In genomic region chr2:4757218-4757617, GRCm38 (mm10) we compare ENCODE assay signal across 24 mouse cellular contexts. TPM values are rescaled to one million over a fixed set of nuclear protein-coding genes. Genes with fewer than 3 reads are reported as not detected.
DNase-seq lines count a peak whose midpoint lies in the region; ATAC-seq and TF ChIP-seq lines count a peak whose summit lies in the region.
"Had no signal": no experiment of that assay in that cellular context is flagged by ENCODE, and none has a peak within 500 bp of the region (broad histone marks: within the 10 kb centered on the region; RNA-seq: fewer than 3 reads in every experiment).

No protein-coding gene starts in this region.

- WGBS in lung, embryonic 14.5 days = 47% methylated on average over 3 of the region's 3 CpGs
- 48% methylated on average over 3 of the region's 3 CpGs for WGBS in lung, embryonic 16.5 days
- 45% methylated on average over 3 of the region's 3 CpGs for WGBS in lung, postnatal 0 days
- 30% methylated on average over 3 of the region's 3 CpGs for WGBS in stomach, embryonic 14.5 days
- WGBS in stomach, postnatal 0 days = 28% methylated on average over 3 of the region's 3 CpGs
- WGBS in limb, embryonic 10.5 days = 87% methylated on average over 3 of the region's 3 CpGs

- H3K9me3 ChIP-seq in lung, embryonic 14.5 days (ENCODE audit: low read depth, low read length) = no peaks in the 10 kb centered on the region
- no peaks in the 10 kb centered on the region for H3K9me3 ChIP-seq in lung, embryonic 16.5 days (ENCODE audit: control insufficient read depth, low read length)
- H3K9me3 ChIP-seq in lung, postnatal 0 days (ENCODE audit: low read length) = no peaks in the 10 kb centered on the region
- no peaks in the 10 kb centered on the region for H3K9me3 ChIP-seq in stomach, embryonic 14.5 days (ENCODE audit: control insufficient read depth, low read depth, low read length)
- no peaks in the 10 kb centered on the region for H3K9me3 ChIP-seq in stomach, postnatal 0 days (ENCODE audit: control insufficient read depth, low read length)
- no peaks in the 10 kb centered on the region for H3K9me3 ChIP-seq in limb, embryonic 10.5 days (replicated peaks)
- H3K9me3 ChIP-seq: embryonic facial prominence, embryonic 13.5 days; embryonic facial prominence, embryonic 15.5 days; forebrain, embryonic 10.5 days; forebrain, embryonic 12.5 days had no signal

- H3K4me1 ChIP-seq in lung, embryonic 14.5 days (ENCODE audit: insufficient read depth) = no peaks in the 10 kb centered on the region
- 0 out of 2 replicates have a peak, but pooled peaks cover 6% of the 10 kb centered on the region for H3K4me1 ChIP-seq in lung, embryonic 16.5 days (replicated peaks; ENCODE audit: control insufficient read depth, insufficient read depth, low read length)
- no peaks in the 10 kb centered on the region for H3K4me1 ChIP-seq in lung, postnatal 0 days (ENCODE audit: insufficient read depth, low read depth, low read length)
- peaks cover 7% of the 10 kb centered on the region; the same call in 1 of the 2 replicates for H3K4me1 ChIP-seq in stomach, embryonic 14.5 days (ENCODE audit: control insufficient read depth, insufficient read depth, low read length)
- no peaks in the 10 kb centered on the region for H3K4me1 ChIP-seq in stomach, postnatal 0 days (replicated peaks; ENCODE audit: control insufficient read depth, insufficient read depth)
- H3K4me1 ChIP-seq in limb, embryonic 10.5 days = no peaks in the 10 kb centered on the region
- H3K4me1 ChIP-seq: embryonic facial prominence, embryonic 13.5 days; embryonic facial prominence, embryonic 15.5 days; forebrain, embryonic 10.5 days; forebrain, embryonic 12.5 days had no signal

- no peak for TF ChIP-seq EP300 in lung, postnatal 0 days (IDR thresholded peaks at IDR 0.05)
- TF ChIP-seq EP300 in stomach, postnatal 0 days (optimal IDR thresholded peaks at IDR 0.05) = no peak

- H3K36me3 ChIP-seq in lung, embryonic 14.5 days (ENCODE audit: insufficient read depth) = no peaks in the 10 kb centered on the region
- H3K36me3 ChIP-seq in lung, embryonic 16.5 days (ENCODE audit: control insufficient read depth, insufficient read depth, low read length) = peaks cover 2% of the 10 kb centered on the region; the same call in 1 of the 2 replicates
- no peaks in the 10 kb centered on the region for H3K36me3 ChIP-seq in lung, postnatal 0 days (ENCODE audit: insufficient read depth, low read length)
- no peaks in the 10 kb centered on the region for H3K36me3 ChIP-seq in stomach, embryonic 14.5 days (ENCODE audit: control insufficient read depth, insufficient read depth, low read length)
- no peaks in the 10 kb centered on the region for H3K36me3 ChIP-seq in stomach, postnatal 0 days (ENCODE audit: control insufficient read depth, insufficient read depth, low read length)
- no peaks in the 10 kb centered on the region for H3K36me3 ChIP-seq in limb, embryonic 10.5 days
- H3K36me3 ChIP-seq: embryonic facial prominence, embryonic 13.5 days; embryonic facial prominence, embryonic 15.5 days; forebrain, embryonic 10.5 days; forebrain, embryonic 12.5 days had no signal

- peak; percentile 93 for ATAC-seq in lung, embryonic 14.5 days (ENCODE audit: insufficient read depth)
- peak; percentile 57 for ATAC-seq in lung, embryonic 16.5 days (ENCODE audit: low read depth)
- ATAC-seq in lung, postnatal 0 days = no peak
- ATAC-seq in stomach, embryonic 14.5 days (ENCODE audit: insufficient number of reproducible peaks, insufficient read depth, low FRiP score, low read depth) = 0 out of 2 replicates have a peak, but pooled peaks have one; percentile 37
- no peak for ATAC-seq in stomach, postnatal 0 days (ENCODE audit: low FRiP score, low TSS enrichment)
- ATAC-seq: forebrain, embryonic 14.5 days had no signal

- peak; percentile 22 for DNase-seq in lung, embryonic 14.5 days
- DNase-seq in lung, postnatal 4 days = no peak
- DNase-seq in lung, postnatal 0 days (ENCODE audit: low spot score) = no peak
- no peak for DNase-seq in stomach, postnatal 0 days (ENCODE audit: low spot score)
- DNase-seq in limb, embryonic 10.5 days (ENCODE audit: low spot score) = no peak
- DNase-seq: adrenal gland, adult 2 months; adrenal gland, postnatal 10 days; adrenal gland, postnatal 25 days; cerebellum, adult 11 months; cerebellum, adult 18-20 months; cerebellum, adult 8-10 months; cerebellum, adult 9-11 months; cerebellum, postnatal 14 days; cerebellum, postnatal 36 days; embryo, embryonic 11 days had no signal

- no peak overlapping the region for H3K9ac ChIP-seq in lung, embryonic 14.5 days
- no peak overlapping the region for H3K9ac ChIP-seq in lung, embryonic 16.5 days (ENCODE audit: low read length)
- no peak overlapping the region for H3K9ac ChIP-seq in lung, postnatal 0 days (replicated peaks; ENCODE audit: low read depth)
- no peak overlapping the region for H3K9ac ChIP-seq in stomach, embryonic 14.5 days (replicated peaks; ENCODE audit: low read depth, low read length)
- H3K9ac ChIP-seq in stomach, postnatal 0 days (ENCODE audit: low read length) = no peak overlapping the region
- H3K9ac ChIP-seq: embryonic facial prominence, embryonic 13.5 days; embryonic facial prominence, embryonic 15.5 days; forebrain, embryonic 12.5 days had no signal

- no peak for TF ChIP-seq CTCF in lung, embryonic 14.5 days (IDR thresholded peaks at IDR 0.05; ENCODE audit: low read depth)
- TF ChIP-seq CTCF in lung, postnatal 0 days (IDR thresholded peaks at IDR 0.05) = no peak
- TF ChIP-seq CTCF in stomach, postnatal 0 days (IDR thresholded peaks at IDR 0.05; ENCODE audit: low read depth) = no peak

- 0 out of 2 replicates have a peak overlapping the region, but pooled peaks have one; percentile 8 for H3K27ac ChIP-seq in lung, embryonic 14.5 days (ENCODE audit: low read depth)
- H3K27ac ChIP-seq in lung, embryonic 16.5 days (ENCODE audit: low read length) = peak overlapping the region; percentile 58
- no peak overlapping the region for H3K27ac ChIP-seq in lung, postnatal 0 days (ENCODE audit: low read length)
- H3K27ac ChIP-seq in stomach, embryonic 14.5 days (ENCODE audit: low read length) = no peak overlapping the region
- no peak overlapping the region for H3K27ac ChIP-seq in stomach, postnatal 0 days (replicated peaks)
- H3K27ac ChIP-seq in limb, embryonic 10.5 days = no peak overlapping the region
- H3K27ac ChIP-seq: embryonic facial prominence, embryonic 13.5 days; embryonic facial prominence, embryonic 15.5 days; forebrain, embryonic 10.5 days; forebrain, embryonic 12.5 days had no signal

- no peak overlapping the region for H3K4me2 ChIP-seq in lung, embryonic 14.5 days
- no peak overlapping the region for H3K4me2 ChIP-seq in lung, embryonic 16.5 days (ENCODE audit: low read depth, low read length)
- no peak overlapping the region for H3K4me2 ChIP-seq in lung, postnatal 0 days (replicated peaks; ENCODE audit: low read depth, low read length)
- H3K4me2 ChIP-seq in stomach, embryonic 14.5 days (replicated peaks; ENCODE audit: low read depth, low read length) = no peak overlapping the region
- H3K4me2 ChIP-seq in stomach, postnatal 0 days (replicated peaks; ENCODE audit: low read depth) = no peak overlapping the region
- H3K4me2 ChIP-seq: embryonic facial prominence, embryonic 13.5 days; embryonic facial prominence, embryonic 15.5 days; forebrain, embryonic 12.5 days had no signal

- no peaks in the 10 kb centered on the region for H3K27me3 ChIP-seq in lung, embryonic 14.5 days (ENCODE audit: insufficient read depth, low read length)
- H3K27me3 ChIP-seq in lung, embryonic 16.5 days (ENCODE audit: control insufficient read depth, insufficient read depth, low read depth, low read length) = no peaks in the 10 kb centered on the region
- H3K27me3 ChIP-seq in lung, postnatal 0 days (replicated peaks; ENCODE audit: insufficient read depth, low read length) = no peaks in the 10 kb centered on the region
- H3K27me3 ChIP-seq in stomach, embryonic 14.5 days (ENCODE audit: control insufficient read depth, insufficient read depth, low read length) = no peaks in the 10 kb centered on the region
- no peaks in the 10 kb centered on the region for H3K27me3 ChIP-seq in stomach, postnatal 0 days (ENCODE audit: control insufficient read depth, insufficient read depth, low read length)
- H3K27me3 ChIP-seq in limb, embryonic 10.5 days (ENCODE audit: low read depth, poor library complexity, severe bottlenecking) = no peaks in the 10 kb centered on the region
- H3K27me3 ChIP-seq: embryonic facial prominence, embryonic 13.5 days; embryonic facial prominence, embryonic 15.5 days; forebrain, embryonic 12.5 days had no signal

- no peak overlapping the region for H3K4me3 ChIP-seq in lung, embryonic 14.5 days (ENCODE audit: low read depth, low read length)
- H3K4me3 ChIP-seq in lung, embryonic 16.5 days (ENCODE audit: low read length) = no peak overlapping the region
- no peak overlapping the region for H3K4me3 ChIP-seq in lung, postnatal 0 days (ENCODE audit: low read depth, low read length)
- H3K4me3 ChIP-seq in stomach, embryonic 14.5 days (ENCODE audit: low read depth, low read length) = no peak overlapping the region
- no peak overlapping the region for H3K4me3 ChIP-seq in stomach, postnatal 0 days (ENCODE audit: low read depth, low read length)
- H3K4me3 ChIP-seq in limb, embryonic 10.5 days = no peak overlapping the region
- H3K4me3 ChIP-seq: embryonic facial prominence, embryonic 13.5 days; embryonic facial prominence, embryonic 15.5 days; erythroblast, embryonic 14.5 days; forebrain, embryonic 10.5 days; forebrain, embryonic 12.5 days had no signal

RNA-seq across cellular contexts. Expression of gene Bend7, which starts 39.6 kb away (rescaled TPM):
- 10.5 and 11.1 TPM in 2 replicates for polyA plus RNA-seq in lung, embryonic 14.5 days (2014; fragmentation: Nextera tagmentation; extraction: Ambion mirVana)
- polyA plus RNA-seq in lung, embryonic 16.5 days (2015; fragmentation: Nextera tagmentation; extraction: Ambion mirVana) = 11.9 and 12.3 TPM in 2 replicates
- 31.9 and 35.7 TPM in 2 replicates for polyA plus RNA-seq in lung, postnatal 0 days (2015; fragmentation: Nextera tagmentation; extraction: Ambion mirVana)
- 6.3 and 6.7 TPM in 2 replicates for polyA plus RNA-seq in stomach, embryonic 14.5 days (2014; fragmentation: Nextera tagmentation; extraction: Ambion mirVana)
- polyA plus RNA-seq in stomach, postnatal 0 days (2015; fragmentation: Nextera tagmentation; extraction: Ambion mirVana) = 4.4 and 4.5 TPM in 2 replicates
- 1.0 and 1.3 TPM in 2 replicates for polyA plus RNA-seq in limb, embryonic 10.5 days (2016; fragmentation: Nextera tagmentation; extraction: Ambion mirVana)
- polyA plus RNA-seq: C2C12; erythroblast, embryonic 14.5 days had no signal

Comparison
In these comparisons a context has a peak if more than half of its experiments do, and no peak if none do; other contexts are left out.
1. ATAC-seq: peak in lung, embryonic 14.5 days (single experiment), lung, embryonic 16.5 days (single experiment) and stomach, embryonic 14.5 days (single experiment); none in lung, postnatal 0 days (single experiment) and stomach, postnatal 0 days (single experiment).
2. H3K27ac ChIP-seq: peak in lung, embryonic 14.5 days (single experiment) and lung, embryonic 16.5 days (single experiment); none in lung, postnatal 0 days (single experiment), stomach, embryonic 14.5 days (single experiment), stomach, postnatal 0 days (single experiment) and limb, embryonic 10.5 days (single experiment).